Mouse (Mus musculus): ENCODE results near the gene Chchd6.

DNA sequence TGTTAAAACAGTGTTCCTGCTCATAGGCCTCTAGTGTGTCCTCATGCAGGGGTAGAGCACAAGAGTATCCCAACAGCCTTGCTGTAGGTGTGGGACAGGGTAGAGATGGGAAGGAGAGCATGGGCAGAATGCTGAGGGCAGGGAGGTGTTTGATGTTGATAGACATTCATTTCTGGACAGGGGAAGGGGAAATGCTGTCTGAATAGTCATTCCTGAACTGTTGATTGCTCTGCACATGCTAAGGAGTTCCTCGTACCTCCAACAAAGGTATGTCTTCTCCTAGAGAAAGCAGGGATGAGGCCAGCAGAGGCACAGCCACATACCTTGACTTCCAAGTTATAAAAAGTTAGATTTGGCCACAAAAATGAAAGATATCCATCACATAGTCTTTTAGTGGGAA lies 95.5 kb downstream of the Chchd6 start:
- TF ChIP-seq CTCF (IDR thresholded peaks at IDR 0.05; ENCODE audit: extremely low read depth, insufficient read depth, insufficient read length, insufficient replicate concordance): no peak
- no peak for TF ChIP-seq POLR2A (IDR thresholded peaks at IDR 0.05; ENCODE audit: low read depth, low read length)
